Mouse (Mus musculus): ENCODE measurements around the gene Trib2. TPM values are rescaled to one million over a fixed set of nuclear protein-coding genes. Genes with fewer than 3 reads are reported as not detected.

Trib2 gene
- polyA plus RNA-seq, 1 experiment from 2014 or later: 136 TPM

GRCm38 (mm10) chr12:15812139-15812962, 4.4 kb downstream of the Trib2 start:
- Histone ChIP-seq H3K4me2 (peak overlapping the region; percentile 61), H3K9me3 (no peaks in the 10 kb centered on the region), H3K4me3 (peak overlapping the region; percentile 97), H3K27me3 (no peaks in the 10 kb centered on the region), H3K4me1 (replicated peaks) (peaks cover 43% of the 10 kb centered on the region), H3K9ac (peak overlapping the region; percentile 100), H3K36me3 (peaks cover 12% of the 10 kb centered on the region), H3K27ac (replicated peaks) (peak overlapping the region; percentile 99)
- no peak for ATAC-seq (ENCODE audit: low FRiP score, low read depth)
- 18% methylated on average over 6 of the region's 6 CpGs for WGBS

DNA sequence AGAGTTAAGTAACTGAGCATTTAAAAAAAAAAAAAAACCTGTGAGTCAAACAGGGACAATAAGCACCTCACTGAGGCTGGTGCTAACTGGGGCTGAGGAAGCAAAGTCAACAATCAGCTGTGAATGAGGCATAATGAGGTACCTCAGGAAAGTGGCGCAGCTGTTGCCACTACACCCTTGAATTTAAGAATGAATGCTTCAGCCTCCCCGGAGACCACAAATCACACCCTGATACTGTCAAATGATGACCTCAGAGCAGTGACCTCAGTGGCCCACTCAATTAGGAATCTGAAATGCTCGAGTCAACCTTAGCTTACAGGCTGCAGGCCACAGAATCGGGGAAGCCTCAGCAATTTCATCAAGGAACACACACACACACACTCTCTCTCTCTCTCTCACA, 5.0 kb downstream of the Trib2 start:
- peak overlapping the region; percentile 100 for H3K9ac ChIP-seq
- H3K27ac ChIP-seq (replicated peaks): peak overlapping the region; percentile 99
- WGBS: 2% methylated on average over 4 of the region's 4 CpGs
- no peaks in the 10 kb centered on the region for H3K9me3 ChIP-seq
- peaks cover 42% of the 10 kb centered on the region for H3K4me1 ChIP-seq (replicated peaks)
- H3K27me3 ChIP-seq: no peaks in the 10 kb centered on the region
- peak overlapping the region; percentile 61 for H3K4me2 ChIP-seq
- peaks cover 19% of the 10 kb centered on the region for H3K36me3 ChIP-seq
- H3K4me3 ChIP-seq: peak overlapping the region; percentile 97
- ATAC-seq (ENCODE audit: low FRiP score, low read depth): no peak

- Histone ChIP-seq H3K27me3 (no peaks in the 10 kb centered on the region), H3K4me3 (peak overlapping the region; percentile 97), H3K9ac (peak overlapping the region; percentile 100), H3K36me3 (peaks cover 26% of the 10 kb centered on the region), H3K9me3 (no peaks in the 10 kb centered on the region), H3K4me1 (replicated peaks) (peaks cover 48% of the 10 kb centered on the region), H3K4me2 (peak overlapping the region; percentile 61), H3K27ac (replicated peaks) (peak overlapping the region; percentile 99)
- no peak for ATAC-seq (ENCODE audit: low FRiP score, low read depth)
- WGBS: 14% methylated on average over 7 of the region's 7 CpGs
Measured at GRCm38 (mm10) chr12:15810926-15811325, 5.8 kb downstream of the Trib2 start.

DNA sequence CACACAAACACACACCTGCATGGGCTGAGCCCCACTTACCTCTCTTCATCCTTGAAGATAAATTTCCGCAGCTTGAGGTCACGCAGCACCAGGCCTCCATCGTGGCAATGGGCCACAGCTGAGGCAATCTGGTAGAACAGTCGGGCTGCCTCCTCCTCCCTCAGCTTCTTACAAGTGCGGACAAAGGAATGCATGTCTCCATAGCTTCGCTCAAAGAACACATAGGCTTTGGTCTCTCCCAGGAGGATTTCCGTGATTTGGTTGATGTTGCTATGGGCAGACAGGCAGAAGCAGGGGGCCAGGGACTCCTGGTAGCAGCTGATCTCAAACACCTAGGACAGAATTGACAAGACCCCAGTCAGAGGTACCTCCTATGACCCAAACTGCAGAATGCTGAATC, 7.1 kb downstream of the Trib2 start:
- H3K27ac ChIP-seq (replicated peaks): peak overlapping the region; percentile 14; the same call in 1 of the 2 replicates
- H3K4me3 ChIP-seq: peak overlapping the region; percentile 18
- H3K9me3 ChIP-seq: no peaks in the 10 kb centered on the region
- H3K4me2 ChIP-seq: peak overlapping the region; percentile 61
- ATAC-seq (ENCODE audit: low FRiP score, low read depth): no peak
- peaks cover 60% of the 10 kb centered on the region for H3K4me1 ChIP-seq (replicated peaks)
- 0 out of 2 replicates have a peak overlapping the region, but pooled peaks have one; percentile 3 for H3K9ac ChIP-seq
- peaks cover 36% of the 10 kb centered on the region for H3K36me3 ChIP-seq
- 43% methylated on average over 7 of the region's 7 CpGs for WGBS
- H3K27me3 ChIP-seq: no peaks in the 10 kb centered on the region

- no peak overlapping the region for H3K9ac ChIP-seq
- no peak for ATAC-seq (ENCODE audit: low FRiP score, low read depth)
- no peaks in the 10 kb centered on the region for H3K9me3 ChIP-seq
- peak overlapping the region; percentile 61 for H3K4me2 ChIP-seq
- peaks cover 36% of the 10 kb centered on the region for H3K36me3 ChIP-seq
- H3K4me1 ChIP-seq (replicated peaks): peaks cover 64% of the 10 kb centered on the region
- 81% methylated on average over 4 of the region's 4 CpGs for WGBS
- peak overlapping the region; percentile 18 for H3K4me3 ChIP-seq
- 0 out of 2 replicates have a peak overlapping the region, but pooled peaks have one; percentile 14 for H3K27ac ChIP-seq (replicated peaks)
- H3K27me3 ChIP-seq: no peaks in the 10 kb centered on the region
Measured at GRCm38 (mm10) chr12:15809249-15809648, 7.5 kb downstream of the Trib2 start.

- Histone ChIP-seq H3K4me1 (replicated peaks) (peaks cover 73% of the 10 kb centered on the region), H3K4me2 (no peak overlapping the region), H3K9ac (no peak overlapping the region), H3K27me3 (no peaks in the 10 kb centered on the region), H3K27ac (replicated peaks) (no peak overlapping the region), H3K9me3 (no peaks in the 10 kb centered on the region), H3K36me3 (peaks cover 40% of the 10 kb centered on the region), H3K4me3 (no peak overlapping the region)
- ATAC-seq (ENCODE audit: low FRiP score, low read depth): no peak
- WGBS: 93% methylated on average over 5 of the region's 5 CpGs
Measured at GRCm38 (mm10) chr12:15808186-15808800, 8.4 kb downstream of the Trib2 start.

GRCm38 (mm10) chr12:15804931-15805331, 11.8 kb downstream of the Trib2 start:
- H3K9ac ChIP-seq: no peak overlapping the region
- peaks cover 92% of the 10 kb centered on the region for H3K4me1 ChIP-seq (replicated peaks)
- 33% methylated on average over 1 of the region's 1 CpGs for WGBS
- no peak overlapping the region for H3K4me2 ChIP-seq
- peak overlapping the region; percentile 14; the same call in 1 of the 2 replicates for H3K27ac ChIP-seq (replicated peaks)
- no peaks in the 10 kb centered on the region for H3K27me3 ChIP-seq
- H3K9me3 ChIP-seq: no peaks in the 10 kb centered on the region
- H3K4me3 ChIP-seq: no peak overlapping the region
- ATAC-seq (ENCODE audit: low FRiP score, low read depth): no peak
- peaks cover 50% of the 10 kb centered on the region for H3K36me3 ChIP-seq

GRCm38 (mm10) chr12:15803936-15804438, 12.7 kb downstream of the Trib2 start:
- peak; percentile 65 for ATAC-seq (ENCODE audit: low FRiP score, low read depth)
- H3K9me3 ChIP-seq: no peaks in the 10 kb centered on the region
- no peak overlapping the region for H3K4me2 ChIP-seq
- no peak overlapping the region for H3K9ac ChIP-seq
- 0 out of 2 replicates have a peak overlapping the region, but pooled peaks have one; percentile 14 for H3K27ac ChIP-seq (replicated peaks)
- no peaks in the 10 kb centered on the region for H3K27me3 ChIP-seq
- peaks cover 92% of the 10 kb centered on the region for H3K4me1 ChIP-seq (replicated peaks)
- H3K36me3 ChIP-seq: peaks cover 50% of the 10 kb centered on the region
- WGBS: 59% methylated on average over 5 of the region's 5 CpGs
- no peak overlapping the region for H3K4me3 ChIP-seq

- H3K36me3 ChIP-seq: peaks cover 47% of the 10 kb centered on the region
- H3K4me2 ChIP-seq: peak overlapping the region; percentile 20; the same call in 1 of the 2 replicates
- H3K9me3 ChIP-seq: no peaks in the 10 kb centered on the region
- 86% methylated on average over 4 of the region's 4 CpGs for WGBS
- H3K27ac ChIP-seq (replicated peaks): no peak overlapping the region
- H3K9ac ChIP-seq: no peak overlapping the region
- H3K4me1 ChIP-seq (replicated peaks): peaks cover 82% of the 10 kb centered on the region
- H3K27me3 ChIP-seq: no peaks in the 10 kb centered on the region
- no peak for ATAC-seq (ENCODE audit: low FRiP score, low read depth)
- H3K4me3 ChIP-seq: no peak overlapping the region
Measured at GRCm38 (mm10) chr12:15801571-15801930, 15.2 kb downstream of the Trib2 start.

DNA sequence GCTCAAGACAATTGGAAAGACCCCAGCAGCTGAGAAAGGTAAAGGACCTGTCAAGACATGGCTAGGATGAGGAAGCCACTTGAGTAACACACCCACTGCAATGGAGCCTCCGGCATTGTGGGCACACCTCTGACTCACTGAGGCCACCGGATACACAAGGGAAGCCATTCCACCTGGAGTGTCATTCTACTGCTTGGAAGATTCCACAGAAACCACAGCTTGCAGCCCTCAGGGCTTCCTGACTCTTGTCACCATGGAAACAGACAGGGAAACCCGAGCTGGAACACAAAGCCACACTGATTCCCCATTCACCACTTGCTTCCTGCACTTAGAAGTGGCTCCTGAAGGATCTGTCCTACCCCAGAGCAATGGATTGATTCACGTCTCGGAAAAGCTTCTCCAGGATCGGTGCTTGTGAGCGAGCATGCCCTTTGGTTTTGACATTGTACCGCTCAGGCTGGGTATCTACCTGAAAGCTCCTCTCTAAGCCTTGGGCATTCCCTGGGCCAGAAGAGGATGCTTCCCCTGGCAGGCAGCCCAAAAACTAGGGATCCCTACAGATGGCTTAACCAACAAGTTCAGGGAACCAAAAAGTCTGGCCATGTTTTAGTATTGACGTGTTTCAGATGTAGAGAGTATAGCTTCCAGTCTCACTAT, 15.7 kb downstream of the Trib2 start:
- H3K4me1 ChIP-seq (replicated peaks): peaks cover 81% of the 10 kb centered on the region
- H3K9ac ChIP-seq: no peak overlapping the region
- peak overlapping the region; percentile 62 for H3K27ac ChIP-seq (replicated peaks)
- no peaks in the 10 kb centered on the region for H3K9me3 ChIP-seq
- no peaks in the 10 kb centered on the region for H3K27me3 ChIP-seq
- H3K4me3 ChIP-seq: no peak overlapping the region
- ATAC-seq (ENCODE audit: low FRiP score, low read depth): peak; percentile 13; the same call in 1 of the 2 replicates
- H3K4me2 ChIP-seq: peak overlapping the region; percentile 20
- peaks cover 46% of the 10 kb centered on the region for H3K36me3 ChIP-seq
- 44% methylated on average over 9 of the region's 9 CpGs for WGBS

DNA sequence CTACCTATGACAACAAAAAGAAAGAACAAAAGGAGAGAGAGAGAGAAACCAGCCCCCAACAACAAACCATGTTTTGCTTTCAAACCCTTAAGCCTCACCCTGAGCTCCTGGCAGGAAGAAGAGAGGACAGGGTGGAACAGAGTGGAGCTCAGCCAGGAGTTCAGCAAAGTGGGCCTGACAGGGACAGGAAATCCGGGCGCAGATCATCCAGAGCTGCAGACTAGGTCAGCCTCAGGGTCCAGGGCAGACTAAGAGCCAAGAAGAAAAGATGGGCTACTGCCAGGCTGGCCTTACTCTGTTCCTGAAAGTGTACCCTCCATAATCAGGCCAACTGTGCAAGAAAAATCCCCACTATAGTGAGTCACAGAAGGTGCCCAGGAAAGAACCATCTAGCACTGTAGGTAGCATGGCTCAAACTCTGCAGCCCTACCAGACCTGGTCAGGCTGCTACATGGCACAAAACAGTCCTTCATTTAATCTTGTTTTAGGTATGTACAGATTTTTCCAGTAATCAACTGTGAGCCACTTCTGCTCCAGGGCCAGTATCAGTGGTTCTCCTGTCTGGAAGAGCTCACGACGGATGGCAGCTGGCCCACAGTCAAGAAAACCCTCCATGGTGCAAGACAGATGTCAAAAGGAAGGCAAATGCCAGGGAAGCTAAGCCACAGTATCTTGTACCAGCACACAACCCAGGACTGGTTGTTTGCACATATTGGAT, 16.4 kb downstream of the Trib2 start:
- peaks cover 42% of the 10 kb centered on the region for H3K36me3 ChIP-seq
- H3K4me2 ChIP-seq: peak overlapping the region; percentile 20; the same call in 1 of the 2 replicates
- ATAC-seq (ENCODE audit: low FRiP score, low read depth): no peak
- peaks cover 74% of the 10 kb centered on the region for H3K4me1 ChIP-seq (replicated peaks)
- no peaks in the 10 kb centered on the region for H3K9me3 ChIP-seq
- peak overlapping the region; percentile 62 for H3K27ac ChIP-seq (replicated peaks)
- H3K27me3 ChIP-seq: no peaks in the 10 kb centered on the region
- H3K9ac ChIP-seq: no peak overlapping the region
- 74% methylated on average over 4 of the region's 4 CpGs for WGBS
- H3K4me3 ChIP-seq: no peak overlapping the region
